Mouse (Mus musculus) olfactory bulb, adult 2 months (tissue): ENCODE results near the gene Chd2. TPM values are rescaled to one million over a fixed set of nuclear protein-coding genes. Genes with fewer than 3 reads are reported as not detected.
"Not testable (repeated sequence)": the region's sequence is repeated elsewhere in the genome, so short reads cannot be mapped to it uniquely, and the experiment has no call there.

Experiments
- H3K27ac ChIP-seq: fragments of 200-500 bp; 2 replicates; pipeline ENCODE4 v1.5.1; 2012; ENCODE audit warnings: low read depth, low read length; ENCODE audit not compliant: insufficient read depth
- H3K4me1 ChIP-seq: fragments of 200-500 bp; 2 replicates; pipeline ENCODE4 v1.6.1; 2012; ENCODE audit warnings: low read length; ENCODE audit not compliant: control insufficient read depth, insufficient read depth
- H3K4me3 ChIP-seq: fragments of 200-500 bp; 2 replicates; pipeline ENCODE4 v1.5.1; 2012; ENCODE audit warnings: mild to moderate bottlenecking, low read depth, low read length, moderate library complexity; ENCODE audit not compliant: insufficient read depth
- CTCF ChIP-seq: fragments of 200-500 bp; IDR thresholded peaks from 2 replicates; pipeline ENCODE4 v1.5.1; 2012; ENCODE audit warnings: low read depth, mild to moderate bottlenecking, low read length, moderate library complexity; ENCODE audit not compliant: insufficient read depth
- POLR2A ChIP-seq: fragments of 200-500 bp; IDR thresholded peaks from 2 replicates; pipeline ENCODE4 v1.6.1; 2012; ENCODE audit warnings: mild to moderate bottlenecking, low read depth, low read length, moderate library complexity; ENCODE audit not compliant: insufficient read depth
- WGBS: fragments of 180-500 bp; shearing (Covaris S2); methylation state at CpG from one replicate; pipeline ENCODE4 v1.1.7; 2018; 5-methylcytosine and 5-hydroxymethylcytosine counted together
- polyA plus RNA-seq: library from polyadenylated mRNA; stranded (reverse); fragments of >200 nt; gene quantifications from 2 replicates; pipeline ENCODE4 v1.2.4, GENCODE M21; 2012; ENCODE audit warnings: low replicate concordance; ENCODE audit not compliant: missing spikeins, insufficient read depth, insufficient read length

Gene Chd2
- polyA plus RNA-seq, 1 experiment = 544 TPM

DNA sequence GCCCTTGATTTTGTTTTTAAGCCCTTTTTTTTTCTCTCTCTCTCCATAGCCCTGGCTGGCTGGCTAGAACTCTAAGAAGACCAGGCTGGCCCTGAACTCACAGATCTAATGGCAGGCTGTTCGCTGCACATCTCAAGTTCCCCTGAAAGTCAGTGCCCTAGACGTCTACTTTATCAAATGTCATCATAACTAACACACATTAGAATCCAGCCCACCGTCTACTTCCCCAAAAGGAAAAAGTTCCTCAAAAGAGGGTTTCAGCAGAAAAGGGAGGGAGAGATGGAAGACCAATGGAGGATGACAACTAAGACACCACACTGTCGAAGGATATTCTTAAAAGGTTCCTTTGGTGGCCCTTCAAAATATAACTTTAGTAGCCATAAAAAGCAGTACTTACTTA, 14.4 kb downstream of the Chd2 start:
- H3K4me3 ChIP-seq = no peak overlapping the region
- peaks cover 4% of the 10 kb centered on the region; the same call in 1 of the 2 replicates for H3K4me1 ChIP-seq
- TF ChIP-seq POLR2A (no peak), CTCF (no peak)
- no peak overlapping the region for H3K27ac ChIP-seq
- 85% methylated on average over 4 of the region's 4 CpGs for WGBS

DNA sequence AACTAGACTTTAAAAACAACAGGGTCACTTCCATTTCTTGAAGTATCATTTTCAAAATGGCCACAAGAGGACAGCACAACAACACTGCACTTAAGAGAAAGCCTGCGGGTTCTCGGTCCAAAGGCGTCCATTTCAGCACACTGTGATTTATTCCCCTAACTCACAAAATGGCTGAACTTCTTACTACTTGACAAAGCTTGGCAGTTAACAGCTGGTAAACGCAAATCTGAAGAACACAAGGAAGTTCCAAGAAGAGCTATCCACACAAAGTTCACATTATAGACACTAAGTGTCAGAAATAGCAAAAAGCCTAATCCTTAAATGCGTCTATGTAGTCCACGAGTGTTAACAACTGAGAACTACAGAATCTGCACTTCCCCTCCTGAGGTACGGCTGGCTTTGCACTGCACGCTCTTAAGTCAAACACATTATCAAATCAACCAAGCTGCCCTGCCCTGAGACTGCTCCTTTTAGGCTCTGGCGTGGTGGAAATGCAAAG, 17.1 kb downstream of the Chd2 start:
- TF ChIP-seq CTCF (no peak), POLR2A (no peak)
- H3K27ac ChIP-seq = peak overlapping the region; percentile 55
- no peaks in the 10 kb centered on the region for H3K4me1 ChIP-seq
- no peak overlapping the region for H3K4me3 ChIP-seq
- 12% methylated on average over 9 of the region's 9 CpGs for WGBS

DNA sequence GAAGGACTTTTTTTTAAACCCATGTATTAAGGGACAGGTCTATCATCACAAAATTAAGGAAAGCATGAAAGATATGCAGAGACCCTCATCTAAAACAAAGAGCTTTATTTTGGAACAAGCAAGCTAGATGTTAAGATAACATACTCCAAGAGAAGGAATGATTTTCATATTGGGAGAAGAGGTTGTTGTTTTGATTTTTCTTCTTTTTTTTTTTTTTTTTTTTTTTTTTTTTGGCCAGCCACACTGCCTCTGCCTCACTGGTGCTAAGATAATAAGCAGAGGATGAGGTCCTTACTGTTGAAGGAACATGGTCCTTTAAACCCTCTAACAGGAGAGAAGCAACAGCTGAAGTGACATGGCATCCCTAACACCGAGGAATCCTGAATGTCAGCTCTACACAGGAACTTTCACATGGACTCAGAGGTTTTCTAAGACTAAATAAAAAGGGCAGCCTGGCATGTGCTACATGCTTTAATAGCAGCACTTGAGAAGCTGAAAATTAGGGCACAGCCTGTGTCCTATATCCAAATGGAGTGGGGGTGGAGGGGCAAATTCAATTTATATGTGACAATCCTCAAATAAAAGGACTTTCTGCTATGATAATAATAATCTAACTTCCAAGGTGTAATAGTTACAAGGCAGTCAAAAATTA, 17.9 kb downstream of the Chd2 start:
- 11% methylated on average over 1 of the region's 1 CpGs for WGBS
- Histone ChIP-seq H3K4me3 (no peak overlapping the region), H3K4me1 (no peaks in the 10 kb centered on the region), H3K27ac (peak overlapping the region; percentile 62; the same call in 1 of the 2 replicates)
- TF ChIP-seq POLR2A (no peak), CTCF (no peak)

DNA sequence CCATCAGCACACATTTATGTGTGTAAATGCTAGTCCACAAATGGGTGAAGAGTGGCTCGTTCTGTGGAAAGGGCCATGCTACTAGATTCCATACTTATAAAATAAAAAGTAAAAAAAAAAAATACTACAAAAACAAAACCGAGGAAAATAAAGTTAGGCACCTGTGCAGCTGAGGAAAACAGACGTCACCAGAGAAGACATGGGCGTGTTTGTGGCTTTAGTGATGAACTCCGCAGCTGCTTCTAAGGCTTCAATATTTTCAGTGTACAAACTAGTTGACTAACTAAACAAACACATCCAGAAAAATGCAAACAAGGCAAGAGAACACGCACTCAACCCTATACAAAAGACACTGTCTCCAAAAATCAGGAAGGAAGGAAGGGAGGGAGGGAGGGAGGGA, 18.4 kb downstream of the Chd2 start:
- Histone ChIP-seq H3K27ac (no peak overlapping the region), H3K4me3 (no peak overlapping the region), H3K4me1 (no peaks in the 10 kb centered on the region)
- TF ChIP-seq POLR2A = no peak
- no peak for TF ChIP-seq CTCF
- 54% methylated on average over 6 of the region's 6 CpGs for WGBS

DNA sequence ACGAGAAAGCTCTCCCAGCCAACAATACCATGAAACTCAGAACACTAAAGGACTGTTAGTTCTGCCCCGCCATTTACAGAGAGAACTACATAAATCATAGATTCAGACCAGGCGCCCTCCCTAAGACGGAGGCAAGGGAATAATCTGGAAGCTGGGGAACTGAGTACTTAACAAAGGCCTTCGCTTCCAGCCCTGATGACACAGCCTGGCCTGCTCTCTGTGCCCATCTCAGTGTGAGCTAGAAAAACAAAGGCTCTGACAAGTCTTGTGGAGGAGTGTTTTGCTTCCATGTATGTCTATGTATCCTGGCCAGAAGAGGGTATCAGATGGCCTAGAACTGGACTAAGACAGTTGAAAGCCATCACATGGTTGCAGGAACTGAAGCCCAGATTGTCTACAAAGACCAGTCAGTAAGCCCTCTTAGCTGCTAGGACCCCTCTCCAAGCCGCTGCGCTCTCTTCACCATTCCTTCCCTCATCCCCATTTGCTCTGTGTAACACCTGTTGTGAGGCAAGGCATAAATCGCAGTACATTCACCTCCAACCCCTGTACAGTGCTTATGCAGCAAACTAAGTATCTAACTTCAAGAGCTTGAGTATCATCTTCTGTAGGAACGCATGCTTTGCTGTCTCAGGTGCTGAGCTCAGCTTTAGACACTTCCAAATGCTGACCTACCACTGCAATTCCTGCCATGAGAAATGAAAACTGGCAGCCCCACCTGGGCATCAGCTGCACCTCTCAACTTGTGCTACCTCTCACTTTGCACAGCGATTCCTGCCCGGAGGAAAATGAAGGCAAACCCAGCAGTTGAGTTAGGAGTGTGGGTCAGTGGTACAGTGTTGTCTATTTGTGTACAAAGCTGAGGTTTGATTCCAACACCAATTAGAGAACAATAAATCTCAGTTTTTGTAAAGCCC, 20.1 kb downstream of the Chd2 start:
- Histone ChIP-seq H3K4me1 (no peaks in the 10 kb centered on the region), H3K27ac (0 out of 2 replicates have a peak overlapping the region, but pooled peaks have one; percentile 0), H3K4me3 (no peak overlapping the region)
- 73% methylated on average over 11 of the region's 11 CpGs for WGBS
- TF ChIP-seq POLR2A = no peak
- TF ChIP-seq CTCF = no peak

- H3K4me1 ChIP-seq = no peaks in the 10 kb centered on the region
- no peak overlapping the region for H3K4me3 ChIP-seq
- 85% methylated on average over 10 of the region's 10 CpGs for WGBS
- TF ChIP-seq CTCF = no peak
- no peak for TF ChIP-seq POLR2A
- H3K27ac ChIP-seq = no peak overlapping the region
Measured at GRCm38 (mm10) chr7:73520231-73520630, 21.4 kb downstream of the Chd2 start.

DNA sequence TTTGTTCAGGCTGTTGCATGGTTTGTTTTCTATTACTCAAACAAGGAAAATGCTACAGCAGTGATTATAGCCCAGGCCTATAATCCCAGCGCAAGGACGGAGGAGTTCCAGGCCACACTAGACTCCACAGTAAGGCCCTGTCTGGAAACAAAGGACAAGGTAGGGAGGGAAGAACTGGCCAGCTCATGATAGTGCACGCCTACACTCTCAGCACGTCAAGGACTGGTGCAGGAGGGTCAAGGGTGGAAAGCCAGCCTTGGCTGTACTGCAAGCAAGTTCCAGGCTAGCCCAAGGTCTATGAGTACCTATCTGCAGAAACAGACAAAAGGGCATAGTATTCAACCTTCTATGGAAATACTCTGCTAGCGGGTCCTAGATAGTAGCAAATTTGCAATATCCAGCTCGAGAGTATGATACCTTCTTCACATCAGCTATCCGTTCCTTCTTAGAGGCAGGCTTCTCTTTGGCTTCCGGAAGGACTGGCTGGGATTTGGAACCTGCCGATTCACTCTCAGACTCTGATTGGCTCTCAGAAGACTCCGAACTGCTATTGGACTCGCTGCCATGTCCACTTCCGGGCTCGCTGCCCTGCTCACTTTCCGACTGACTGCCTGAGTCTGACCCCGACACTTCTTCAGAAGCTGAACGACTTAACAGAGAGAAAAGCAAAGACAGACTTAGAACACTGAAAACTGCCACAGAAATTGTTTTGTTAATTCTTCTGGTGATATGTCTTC, 22.4 kb downstream of the Chd2 start:
- no peak for TF ChIP-seq CTCF
- no peak for TF ChIP-seq POLR2A

GRCm38 (mm10) chr7:73518373-73518980, 23.2 kb downstream of the Chd2 start:
- H3K27ac ChIP-seq, H3K4me1 ChIP-seq, H3K4me3 ChIP-seq: not testable (repeated sequence)
- WGBS = 92% methylated on average over 6 of the region's 6 CpGs

More for the DNA sequence above, 22.4 kb downstream of the Chd2 start:
- Histone ChIP-seq H3K4me3 (no peak overlapping the region), H3K4me1 (no peaks in the 10 kb centered on the region), H3K27ac (no peak overlapping the region)
- WGBS = 82% methylated on average over 16 of the region's 16 CpGs
